Mouse (Mus musculus): ENCODE measurements around the gene Dach1. TPM values are rescaled to one million over a fixed set of nuclear protein-coding genes. Genes with fewer than 3 reads are reported as not detected.
A peak's percentile ranks its signal among the peaks of the same experiment; 100 is the strongest.

The Dach1 gene
- polyA plus RNA-seq, 1 experiment from 2014 or later, result 4.0 TPM

DNA sequence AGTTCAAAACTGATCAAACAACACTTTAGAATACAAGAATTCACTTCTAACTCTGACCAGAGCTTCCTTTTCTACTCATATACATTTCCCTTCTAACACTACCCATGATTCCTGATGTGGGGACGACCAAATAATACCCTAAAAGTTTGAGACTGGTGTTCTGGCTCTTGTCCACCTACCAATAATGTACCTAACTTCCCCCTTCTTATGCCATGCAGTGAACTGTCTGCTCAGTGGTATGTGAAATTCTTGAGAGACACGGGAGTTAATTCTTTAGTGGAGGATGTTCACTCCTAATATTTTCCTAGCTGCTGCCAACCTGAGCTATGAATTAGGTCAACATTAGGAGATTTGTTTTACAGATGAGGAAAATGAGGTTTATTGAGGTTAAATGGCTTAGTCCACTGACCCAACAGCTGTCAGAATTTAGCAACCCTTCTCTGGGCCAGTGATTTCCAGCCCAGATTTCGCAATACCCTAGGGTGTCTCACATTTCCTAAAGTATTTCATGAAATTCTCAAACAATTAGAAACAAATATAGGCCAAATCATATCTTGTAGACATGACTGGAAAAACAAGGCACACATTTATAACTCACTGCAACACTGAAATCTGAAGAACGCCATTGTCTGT, 102.2 kb downstream of the Dach1 start:
- Histone ChIP-seq H3K9me3 (ENCODE audit: control insufficient read depth, low read length) (no peaks in the 10 kb centered on the region), H3K4me2 (ENCODE audit: low read length) (no peak overlapping the region), H3K4me3 (ENCODE audit: control insufficient read depth in 1 of 2, insufficient read depth in 1 of 2, low read depth in 1 of 2, low read length in 2 of 2) (no peak overlapping the region), H3K27ac (replicated peaks in 1 of 2; ENCODE audit: control insufficient read depth in 1 of 2, insufficient read depth in 1 of 2, low read depth in 2 of 2, low read length in 2 of 2) (no peak overlapping the region), H3K4me1 (ENCODE audit: control insufficient read depth in 2 of 2, insufficient read depth in 2 of 2, low read length in 2 of 2) (peaks cover 3 to 10% of the 10 kb centered on the region in 2 experiments), H3K27me3 (ENCODE audit: control insufficient read depth, insufficient read depth, low read length) (no peaks in the 10 kb centered on the region), H3K9ac (ENCODE audit: low read length) (no peak overlapping the region), H3K36me3 (ENCODE audit: control insufficient read depth, insufficient read depth, low read length) (no peaks in the 10 kb centered on the region)
- 79% methylated on average over 4 of the region's 4 CpGs for WGBS
- ATAC-seq (ENCODE audit: insufficient number of reproducible peaks, insufficient read depth, low FRiP score, low read depth), result no peak

DNA sequence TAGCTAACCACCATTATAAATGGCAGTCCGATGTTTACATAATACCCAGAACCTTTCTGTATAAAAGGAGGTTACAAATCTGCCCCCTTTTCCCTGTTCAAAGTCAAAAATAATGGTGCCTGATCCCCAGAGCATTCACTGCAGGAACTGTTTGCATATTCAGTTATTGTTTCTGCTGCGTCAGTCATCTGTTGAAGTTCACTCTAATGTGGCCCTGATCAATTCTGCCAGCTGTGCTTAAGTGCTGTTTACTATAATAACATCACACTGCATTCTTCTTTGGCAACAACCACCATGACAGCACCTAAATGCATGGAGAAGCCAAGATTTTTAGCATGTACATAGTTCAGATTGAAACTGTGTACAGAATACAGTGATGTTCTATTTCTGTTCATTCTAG, 105.4 kb downstream of the Dach1 start:
- H3K27ac ChIP-seq (replicated peaks in 1 of 2; ENCODE audit: control insufficient read depth in 1 of 2, insufficient read depth in 1 of 2, low read depth in 2 of 2, low read length in 2 of 2), result no peak overlapping the region

DNA sequence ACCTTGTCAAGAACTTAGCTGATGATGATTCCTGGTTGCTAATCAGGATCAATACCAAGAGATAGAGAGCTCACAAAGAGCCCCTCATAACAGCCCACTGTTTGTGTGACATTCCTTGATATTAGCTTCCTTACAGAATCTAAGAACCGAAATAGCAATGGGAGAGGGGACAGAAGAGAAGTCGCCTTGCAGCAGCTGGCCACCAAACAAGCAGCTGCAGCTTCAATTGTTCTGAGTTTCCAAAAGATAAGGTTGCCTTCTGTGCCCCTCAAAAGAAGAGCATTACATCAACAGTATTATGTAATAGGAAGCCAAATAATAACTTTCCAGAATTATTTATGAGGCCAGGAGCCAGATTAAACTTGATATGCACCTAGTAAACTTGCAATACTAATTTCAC, 120.2 kb downstream of the Dach1 start:
- WGBS, result 5% methylated on average over 2 of the region's 2 CpGs
- no peaks in the 10 kb centered on the region for H3K27me3 ChIP-seq (ENCODE audit: control insufficient read depth, insufficient read depth, low read length)
- ATAC-seq (ENCODE audit: insufficient number of reproducible peaks, insufficient read depth, low FRiP score, low read depth), result no peak

More for the DNA sequence above, 105.4 kb downstream of the Dach1 start:
- WGBS, result 88% methylated on average over 2 of the region's 2 CpGs
- Histone ChIP-seq H3K27me3 (ENCODE audit: control insufficient read depth, insufficient read depth, low read length) (no peaks in the 10 kb centered on the region), H3K4me1 (ENCODE audit: control insufficient read depth in 2 of 2, insufficient read depth in 2 of 2, low read length in 2 of 2) (no peaks in the 10 kb centered on the region), H3K9me3 (ENCODE audit: control insufficient read depth, low read length) (no peaks in the 10 kb centered on the region), H3K36me3 (ENCODE audit: control insufficient read depth, insufficient read depth, low read length) (no peaks in the 10 kb centered on the region), H3K9ac (ENCODE audit: low read length) (no peak overlapping the region), H3K4me2 (ENCODE audit: low read length) (no peak overlapping the region), H3K4me3 (ENCODE audit: control insufficient read depth in 1 of 2, insufficient read depth in 1 of 2, low read depth in 1 of 2, low read length in 2 of 2) (no peak overlapping the region)
- ATAC-seq (ENCODE audit: insufficient number of reproducible peaks, insufficient read depth, low FRiP score, low read depth), result no peak

DNA sequence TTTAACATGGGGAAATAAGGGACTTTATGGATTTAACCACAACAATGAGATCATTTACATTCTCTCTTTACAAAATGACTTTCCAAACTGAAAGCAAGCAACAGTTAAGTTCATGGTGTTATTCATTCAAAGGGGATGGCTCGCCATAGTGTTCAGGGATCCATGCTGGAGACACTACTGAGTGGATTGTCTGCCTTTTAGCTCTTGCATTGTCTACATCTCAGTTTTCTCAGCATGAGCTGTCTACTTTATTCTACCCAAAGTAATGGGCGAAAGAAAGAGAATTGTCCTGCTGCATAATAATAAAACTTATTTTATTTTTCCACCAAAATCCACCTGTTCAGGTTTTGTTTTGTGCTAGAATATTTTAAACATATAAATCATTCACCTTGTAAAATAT, 121.2 kb downstream of the Dach1 start:
- H3K4me2 ChIP-seq (ENCODE audit: low read length), result no peak overlapping the region
- no peak overlapping the region for H3K4me3 ChIP-seq (ENCODE audit: control insufficient read depth in 1 of 2, insufficient read depth in 1 of 2, low read depth in 1 of 2, low read length in 2 of 2)
- 85% methylated on average over 2 of the region's 2 CpGs for WGBS
- no peaks in the 10 kb centered on the region for H3K9me3 ChIP-seq (ENCODE audit: control insufficient read depth, low read length)
- peaks cover 0 to 4% of the 10 kb centered on the region in 2 experiments; a peak in 2 of 4 replicates for H3K4me1 ChIP-seq (ENCODE audit: control insufficient read depth in 2 of 2, insufficient read depth in 2 of 2, low read length in 2 of 2)
- H3K36me3 ChIP-seq (ENCODE audit: control insufficient read depth, insufficient read depth, low read length), result no peaks in the 10 kb centered on the region
- H3K9ac ChIP-seq (ENCODE audit: low read length), result no peak overlapping the region
- no peak overlapping the region for H3K27ac ChIP-seq (replicated peaks in 1 of 2; ENCODE audit: control insufficient read depth in 1 of 2, insufficient read depth in 1 of 2, low read depth in 2 of 2, low read length in 2 of 2)
- ATAC-seq (ENCODE audit: insufficient number of reproducible peaks, insufficient read depth, low FRiP score, low read depth), result no peak
- no peaks in the 10 kb centered on the region for H3K27me3 ChIP-seq (ENCODE audit: control insufficient read depth, insufficient read depth, low read length)

More for the DNA sequence above, 120.2 kb downstream of the Dach1 start:
- Histone ChIP-seq H3K36me3 (ENCODE audit: control insufficient read depth, insufficient read depth, low read length) (no peaks in the 10 kb centered on the region), H3K9ac (ENCODE audit: low read length) (no peak overlapping the region), H3K4me3 (ENCODE audit: control insufficient read depth in 1 of 2, insufficient read depth in 1 of 2, low read depth in 1 of 2, low read length in 2 of 2) (no peak overlapping the region), H3K4me1 (ENCODE audit: control insufficient read depth in 2 of 2, insufficient read depth in 2 of 2, low read length in 2 of 2) (peaks cover 0 to 4% of the 10 kb centered on the region in 2 experiments; a peak in 2 of 4 replicates), H3K4me2 (ENCODE audit: low read length) (no peak overlapping the region), H3K27ac (replicated peaks in 1 of 2; ENCODE audit: control insufficient read depth in 1 of 2, insufficient read depth in 1 of 2, low read depth in 2 of 2, low read length in 2 of 2) (no peak overlapping the region), H3K9me3 (ENCODE audit: control insufficient read depth, low read length) (no peaks in the 10 kb centered on the region)

- 89% methylated on average over 3 of the region's 3 CpGs for WGBS
- Histone ChIP-seq H3K27ac (replicated peaks in 1 of 2; ENCODE audit: control insufficient read depth in 1 of 2, insufficient read depth in 1 of 2, low read depth in 2 of 2, low read length in 2 of 2) (no peak overlapping the region), H3K4me1 (ENCODE audit: control insufficient read depth in 2 of 2, insufficient read depth in 2 of 2, low read length in 2 of 2) (peaks cover 0 to 4% of the 10 kb centered on the region in 2 experiments; a peak in 2 of 4 replicates), H3K9ac (ENCODE audit: low read length) (no peak overlapping the region), H3K4me3 (ENCODE audit: control insufficient read depth in 1 of 2, insufficient read depth in 1 of 2, low read depth in 1 of 2, low read length in 2 of 2) (no peak overlapping the region), H3K9me3 (ENCODE audit: control insufficient read depth, low read length) (no peaks in the 10 kb centered on the region), H3K4me2 (ENCODE audit: low read length) (no peak overlapping the region), H3K27me3 (ENCODE audit: control insufficient read depth, insufficient read depth, low read length) (no peaks in the 10 kb centered on the region), H3K36me3 (ENCODE audit: control insufficient read depth, insufficient read depth, low read length) (no peaks in the 10 kb centered on the region)
- no peak for ATAC-seq (ENCODE audit: insufficient number of reproducible peaks, insufficient read depth, low FRiP score, low read depth)
Observed at GRCm38 (mm10) chr14:98047670-98048069, 121.9 kb downstream of the Dach1 start.

- H3K27me3 ChIP-seq (ENCODE audit: control insufficient read depth, insufficient read depth, low read length), result no peaks in the 10 kb centered on the region
- H3K27ac ChIP-seq (replicated peaks in 1 of 2; ENCODE audit: control insufficient read depth in 1 of 2, insufficient read depth in 1 of 2, low read depth in 2 of 2, low read length in 2 of 2), result no peak overlapping the region
- H3K4me2 ChIP-seq (ENCODE audit: low read length), result no peak overlapping the region
- ATAC-seq (ENCODE audit: insufficient number of reproducible peaks, insufficient read depth, low FRiP score, low read depth), result no peak
- no peak overlapping the region for H3K9ac ChIP-seq (ENCODE audit: low read length)
- no peaks in the 10 kb centered on the region for H3K36me3 ChIP-seq (ENCODE audit: control insufficient read depth, insufficient read depth, low read length)
- H3K4me1 ChIP-seq (ENCODE audit: control insufficient read depth in 2 of 2, insufficient read depth in 2 of 2, low read length in 2 of 2), result peaks cover 0 to 4% of the 10 kb centered on the region in 2 experiments; a peak in 2 of 4 replicates
- no peak overlapping the region for H3K4me3 ChIP-seq (ENCODE audit: control insufficient read depth in 1 of 2, insufficient read depth in 1 of 2, low read depth in 1 of 2, low read length in 2 of 2)
- H3K9me3 ChIP-seq (ENCODE audit: control insufficient read depth, low read length), result no peaks in the 10 kb centered on the region
Observed at GRCm38 (mm10) chr14:98046960-98047359, 122.6 kb downstream of the Dach1 start.

DNA sequence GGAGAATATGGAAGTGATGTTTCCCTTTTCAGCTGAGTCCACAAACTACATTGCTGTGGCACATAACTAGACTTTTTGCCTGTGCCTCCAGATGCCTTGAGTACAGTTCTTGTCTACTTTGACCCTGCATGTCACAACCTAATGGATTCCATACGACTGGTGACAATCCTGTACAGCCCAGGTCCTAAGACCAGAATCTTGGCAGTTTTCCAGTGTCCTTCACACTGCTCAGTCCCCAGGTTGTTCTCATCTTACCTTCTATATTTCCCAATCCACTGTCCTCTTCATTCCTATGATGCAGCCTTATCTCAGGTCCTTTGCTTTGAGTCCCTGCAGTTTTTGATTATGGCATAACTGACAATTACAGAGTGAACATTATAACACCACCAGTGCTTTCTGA, 131.0 kb downstream of the Dach1 start:
- Histone ChIP-seq H3K4me1 (ENCODE audit: control insufficient read depth in 2 of 2, insufficient read depth in 2 of 2, low read length in 2 of 2) (peaks cover 2 to 3% of the 10 kb centered on the region in 2 experiments; a peak in 2 of 4 replicates), H3K27me3 (ENCODE audit: control insufficient read depth, insufficient read depth, low read length) (no peaks in the 10 kb centered on the region), H3K9ac (ENCODE audit: low read length) (no peak overlapping the region), H3K27ac (replicated peaks in 1 of 2; ENCODE audit: control insufficient read depth in 1 of 2, insufficient read depth in 1 of 2, low read depth in 2 of 2, low read length in 2 of 2) (0 out of 4 replicates have a peak overlapping the region, but pooled peaks of 1 of the 2 experiments have one; percentile 20), H3K9me3 (ENCODE audit: control insufficient read depth, low read length) (no peaks in the 10 kb centered on the region), H3K4me3 (ENCODE audit: control insufficient read depth in 1 of 2, insufficient read depth in 1 of 2, low read depth in 1 of 2, low read length in 2 of 2) (no peak overlapping the region), H3K4me2 (ENCODE audit: low read length) (no peak overlapping the region), H3K36me3 (ENCODE audit: control insufficient read depth, insufficient read depth, low read length) (no peaks in the 10 kb centered on the region)
- ATAC-seq (ENCODE audit: insufficient number of reproducible peaks, insufficient read depth, low FRiP score, low read depth), result no peak
- WGBS, result 9% methylated on average over 1 of the region's 1 CpGs

GRCm38 (mm10) chr14:98037175-98037574, 132.4 kb downstream of the Dach1 start:
- Histone ChIP-seq H3K4me1 (ENCODE audit: control insufficient read depth in 2 of 2, insufficient read depth in 2 of 2, low read length in 2 of 2) (peaks cover 2 to 3% of the 10 kb centered on the region in 2 experiments; a peak in 2 of 4 replicates), H3K36me3 (ENCODE audit: control insufficient read depth, insufficient read depth, low read length) (no peaks in the 10 kb centered on the region), H3K9me3 (ENCODE audit: control insufficient read depth, low read length) (no peaks in the 10 kb centered on the region), H3K27me3 (ENCODE audit: control insufficient read depth, insufficient read depth, low read length) (no peaks in the 10 kb centered on the region), H3K4me3 (ENCODE audit: control insufficient read depth in 1 of 2, insufficient read depth in 1 of 2, low read depth in 1 of 2, low read length in 2 of 2) (no peak overlapping the region), H3K4me2 (ENCODE audit: low read length) (no peak overlapping the region), H3K9ac (ENCODE audit: low read length) (no peak overlapping the region), H3K27ac (replicated peaks in 1 of 2; ENCODE audit: control insufficient read depth in 1 of 2, insufficient read depth in 1 of 2, low read depth in 2 of 2, low read length in 2 of 2) (no peak overlapping the region)
- WGBS, result 73% methylated on average over 3 of the region's 3 CpGs
- no peak for ATAC-seq (ENCODE audit: insufficient number of reproducible peaks, insufficient read depth, low FRiP score, low read depth)
